Mouse (Mus musculus) skeletal muscle tissue, postnatal 0 days (tissue): ENCODE measurements around the gene Cep19. TPM values are rescaled to one million over a fixed set of nuclear protein-coding genes. Genes with fewer than 3 reads are reported as not detected.

ENCODE experiments used
- polyA plus RNA-seq: library from polyadenylated mRNA; unstranded; fragments of >200 nt; fragmentation: Nextera tagmentation; extraction: Ambion mirVana; gene quantifications from 2 replicates; pipeline ENCODE4 v1.2.1, GENCODE M21; 2015

The Cep19 gene
- 9.8 and 11.2 TPM in 2 replicates for polyA plus RNA-seq

GRCm38 (mm10) chr16:32099638-32100150 lies at the start of gene Cep19, which contains the start of gene Pigx:
Cep19 (plus strand) TSS chr16:32099800.
Pigx (minus strand) TSS chr16:32099740.

DNA sequence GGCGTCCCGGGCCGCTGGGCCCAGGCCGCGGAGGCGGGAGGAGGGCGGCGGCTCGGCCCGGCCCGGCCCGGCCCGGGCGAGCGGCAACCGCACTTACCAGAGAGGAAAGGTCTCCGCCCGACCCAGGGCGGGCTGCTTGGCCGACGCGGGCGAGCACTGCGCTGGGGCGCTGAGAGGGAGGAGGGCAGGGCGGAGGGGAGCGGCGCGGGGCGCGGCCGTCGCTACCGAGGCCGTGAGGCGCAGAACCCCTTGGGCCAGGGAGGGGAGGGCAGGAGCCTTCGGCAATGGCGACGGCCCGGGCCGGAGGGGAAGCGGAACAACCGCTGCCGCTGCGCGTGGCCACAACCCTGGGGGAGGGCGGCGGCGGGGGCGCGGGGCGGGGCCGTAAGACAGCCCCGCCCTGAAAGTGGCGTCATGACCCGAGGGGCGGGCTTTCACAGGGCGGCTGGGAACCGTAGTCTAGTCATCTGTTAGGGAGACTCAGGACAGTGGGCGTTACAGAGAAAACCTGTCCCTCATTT lies 20.5 kb upstream of the Cep19 start, which contains the start of gene Pak2:
Gene Pak2, minus strand, starts transcription at position 352 of the 521 bp plus-strand sequence.

Other genes with a start within 250 kb of the Cep19 start
- gene Meltf, start 221.0 kb upstream of the Cep19 start, polyA plus RNA-seq = 0.17 and 0.29 TPM in 2 replicates
- gene Pigz, start 165.9 kb upstream of the Cep19 start, polyA plus RNA-seq = 2.5 and 2.6 TPM in 2 replicates
- 110 and 119 TPM in 2 replicates for gene 0610012G03Rik, start 151.3 kb upstream of the Cep19 start, polyA plus RNA-seq
- gene Ncbp2, start 151.3 kb upstream of the Cep19 start, polyA plus RNA-seq = 34.7 and 43.7 TPM in 2 replicates
- gene Senp5, start 96.5 kb upstream of the Cep19 start, polyA plus RNA-seq = 6.2 and 6.3 TPM in 2 replicates
- gene Pak2, start 20.5 kb upstream of the Cep19 start, polyA plus RNA-seq = 15.9 and 16.9 TPM in 2 replicates
- gene Pigx, start 60 bp upstream of the Cep19 start, polyA plus RNA-seq = 37.9 and 38.3 TPM in 2 replicates
- gene Nrros, start 65.8 kb downstream of the Cep19 start, polyA plus RNA-seq = 13.0 and 20.7 TPM in 2 replicates
- not detected in 2 replicates for gene Bex6, start 80.0 kb downstream of the Cep19 start, polyA plus RNA-seq
- 4.6 and 5.6 TPM in 2 replicates for gene Fbxo45, start 147.4 kb downstream of the Cep19 start, polyA plus RNA-seq
- 11.3 and 13.7 TPM in 2 replicates for gene Wdr53, start 147.4 kb downstream of the Cep19 start, polyA plus RNA-seq
- gene Smco1, start 171.7 kb downstream of the Cep19 start, polyA plus RNA-seq = 3.0 and 3.2 TPM in 2 replicates
- gene Rnf168, start 177.7 kb downstream of the Cep19 start, polyA plus RNA-seq = 9.3 and 12.2 TPM in 2 replicates
- gene Ubxn7, start 232.5 kb downstream of the Cep19 start, polyA plus RNA-seq = 10.4 and 11.0 TPM in 2 replicates